Mouse (Mus musculus): ENCODE data around the gene Gps2. TPM values are rescaled to one million over a fixed set of nuclear protein-coding genes. Genes with fewer than 3 reads are reported as not detected.

The Gps2 gene
- polyA plus RNA-seq, 1 experiment from 2014 or later = 89.0 TPM

- Histone ChIP-seq H3K4me2 (replicated peaks; ENCODE audit: low read depth, low read length) (no peak overlapping the region), H3K9ac (ENCODE audit: low read depth, low read length) (no peak overlapping the region), H3K27me3 (ENCODE audit: control insufficient read depth, insufficient read depth, low read length) (no peaks in the 10 kb centered on the region), H3K4me1 (replicated peaks; ENCODE audit: control insufficient read depth, insufficient read depth, low read length) (peaks cover 16% of the 10 kb centered on the region), H3K27ac (ENCODE audit: low read depth, low read length) (no peak overlapping the region), H3K36me3 (ENCODE audit: control insufficient read depth, insufficient read depth, low read length) (peaks cover 19% of the 10 kb centered on the region), H3K4me3 (ENCODE audit: low read depth, low read length) (no peak overlapping the region), H3K9me3 (ENCODE audit: control insufficient read depth, low read length) (no peaks in the 10 kb centered on the region)
- DNase-seq (ENCODE audit: low spot score) = no peak
- 90% methylated on average over 8 of the region's 8 CpGs for WGBS
- ATAC-seq (ENCODE audit: low FRiP score) = no peak
These were observed 3.8 kb downstream of the Gps2 start for GRCm38 (mm10) chr11:69917379-69917948.

GRCm38 (mm10) chr11:69918118-69918517 lies 4.4 kb downstream of the Gps2 start:
- Histone ChIP-seq H3K4me2 (replicated peaks; ENCODE audit: low read depth, low read length) (no peak overlapping the region), H3K36me3 (ENCODE audit: control insufficient read depth, insufficient read depth, low read length) (peaks cover 19% of the 10 kb centered on the region), H3K27ac (ENCODE audit: low read depth, low read length) (no peak overlapping the region), H3K4me1 (replicated peaks; ENCODE audit: control insufficient read depth, insufficient read depth, low read length) (peaks cover 14% of the 10 kb centered on the region), H3K9me3 (ENCODE audit: control insufficient read depth, low read length) (no peaks in the 10 kb centered on the region), H3K4me3 (ENCODE audit: low read depth, low read length) (no peak overlapping the region), H3K9ac (ENCODE audit: low read depth, low read length) (no peak overlapping the region), H3K27me3 (ENCODE audit: control insufficient read depth, insufficient read depth, low read length) (no peaks in the 10 kb centered on the region)
- DNase-seq (ENCODE audit: low spot score) = no peak
- ATAC-seq (ENCODE audit: low FRiP score) = no peak
- WGBS = 89% methylated on average over 5 of the region's 5 CpGs

GRCm38 (mm10) chr11:69919053-69919452 lies 5.4 kb downstream of the Gps2 start:
- 85% methylated on average over 9 of the region's 9 CpGs for WGBS
- peaks cover 12% of the 10 kb centered on the region for H3K4me1 ChIP-seq (replicated peaks; ENCODE audit: control insufficient read depth, insufficient read depth, low read length)

GRCm38 (mm10) chr11:69919661-69920265 lies 6.1 kb downstream of the Gps2 start:
- Histone ChIP-seq H3K27me3 (ENCODE audit: control insufficient read depth, insufficient read depth, low read length) (no peaks in the 10 kb centered on the region), H3K9me3 (ENCODE audit: control insufficient read depth, low read length) (no peaks in the 10 kb centered on the region), H3K9ac (ENCODE audit: low read depth, low read length) (peak overlapping the region; percentile 91), H3K4me1 (replicated peaks; ENCODE audit: control insufficient read depth, insufficient read depth, low read length) (peaks cover 10% of the 10 kb centered on the region), H3K4me2 (replicated peaks; ENCODE audit: low read depth, low read length) (peak overlapping the region; percentile 94), H3K36me3 (ENCODE audit: control insufficient read depth, insufficient read depth, low read length) (peaks cover 19% of the 10 kb centered on the region), H3K27ac (ENCODE audit: low read depth, low read length) (peak overlapping the region; percentile 93), H3K4me3 (ENCODE audit: low read depth, low read length) (peak overlapping the region; percentile 98)
- WGBS = 2% methylated on average over 17 of the region's 17 CpGs
- ATAC-seq (ENCODE audit: low FRiP score) = no peak
- peak; percentile 78 for DNase-seq (ENCODE audit: low spot score)

More at GRCm38 (mm10) chr11:69919053-69919452, 5.4 kb downstream of the Gps2 start:
- Histone ChIP-seq H3K9ac (ENCODE audit: low read depth, low read length) (no peak overlapping the region), H3K36me3 (ENCODE audit: control insufficient read depth, insufficient read depth, low read length) (peaks cover 19% of the 10 kb centered on the region), H3K4me2 (replicated peaks; ENCODE audit: low read depth, low read length) (peak overlapping the region; percentile 94), H3K9me3 (ENCODE audit: control insufficient read depth, low read length) (no peaks in the 10 kb centered on the region), H3K4me3 (ENCODE audit: low read depth, low read length) (peak overlapping the region; percentile 98), H3K27me3 (ENCODE audit: control insufficient read depth, insufficient read depth, low read length) (no peaks in the 10 kb centered on the region), H3K27ac (ENCODE audit: low read depth, low read length) (no peak overlapping the region)
- no peak for DNase-seq (ENCODE audit: low spot score)
- no peak for ATAC-seq (ENCODE audit: low FRiP score)

- H3K36me3 ChIP-seq (ENCODE audit: control insufficient read depth, insufficient read depth, low read length) = peaks cover 19% of the 10 kb centered on the region
- H3K4me3 ChIP-seq (ENCODE audit: low read depth, low read length) = peak overlapping the region; percentile 98
- peak overlapping the region; percentile 91 for H3K9ac ChIP-seq (ENCODE audit: low read depth, low read length)
- peak overlapping the region; percentile 93 for H3K27ac ChIP-seq (ENCODE audit: low read depth, low read length)
- DNase-seq (ENCODE audit: low spot score) (peak; percentile 60), ATAC-seq (ENCODE audit: low FRiP score) (peak; percentile 49)
- H3K4me1 ChIP-seq (replicated peaks; ENCODE audit: control insufficient read depth, insufficient read depth, low read length) = peaks cover 4% of the 10 kb centered on the region
- no peaks in the 10 kb centered on the region for H3K9me3 ChIP-seq (ENCODE audit: control insufficient read depth, low read length)
- no peaks in the 10 kb centered on the region for H3K27me3 ChIP-seq (ENCODE audit: control insufficient read depth, insufficient read depth, low read length)
- peak overlapping the region; percentile 94 for H3K4me2 ChIP-seq (replicated peaks; ENCODE audit: low read depth, low read length)
- under 1% methylated on average over 35 of the region's 65 CpGs for WGBS
These were observed 6.8 kb downstream of the Gps2 start for GRCm38 (mm10) chr11:69920266-69921031.

GRCm38 (mm10) chr11:69921114-69922011 lies 7.7 kb downstream of the Gps2 start, which contains the start of gene Eif5a:
TSS of gene Eif5a (minus strand) at chr11:69921958.
- Histone ChIP-seq H3K4me2 (replicated peaks; ENCODE audit: low read depth, low read length) (peak within 1 kb of the TSS; percentile 94), H3K4me3 (ENCODE audit: low read depth, low read length) (peak within 1 kb of the TSS; percentile 98), H3K27ac (ENCODE audit: low read depth, low read length) (peak within 1 kb of the TSS; percentile 93), H3K9me3 (ENCODE audit: control insufficient read depth, low read length) (no peaks in the 10 kb centered on the region), H3K27me3 (ENCODE audit: control insufficient read depth, insufficient read depth, low read length) (no peaks in the 10 kb centered on the region), H3K9ac (ENCODE audit: low read depth, low read length) (peak within 1 kb of the TSS; percentile 91), H3K4me1 (replicated peaks; ENCODE audit: control insufficient read depth, insufficient read depth, low read length) (peaks cover 4% of the 10 kb centered on the region; the same call in 1 of the 2 replicates), H3K36me3 (ENCODE audit: control insufficient read depth, insufficient read depth, low read length) (peaks cover 12% of the 10 kb centered on the region)
- ATAC-seq (ENCODE audit: low FRiP score) (peak; percentile 96), DNase-seq (ENCODE audit: low spot score) (peak; percentile 100)
- WGBS = under 1% methylated on average over 77 of the region's 78 CpGs

GRCm38 (mm10) chr11:69922012-69922756 lies 8.5 kb downstream of the Gps2 start:
- H3K4me2 ChIP-seq (replicated peaks; ENCODE audit: low read depth, low read length) = peak overlapping the region; percentile 53
- peak overlapping the region; percentile 52 for H3K9ac ChIP-seq (ENCODE audit: low read depth, low read length)
- peak overlapping the region; percentile 98 for H3K4me3 ChIP-seq (ENCODE audit: low read depth, low read length)
- no peaks in the 10 kb centered on the region for H3K27me3 ChIP-seq (ENCODE audit: control insufficient read depth, insufficient read depth, low read length)
- DNase-seq (ENCODE audit: low spot score) (no peak), ATAC-seq (ENCODE audit: low FRiP score) (no peak)
- 4% methylated on average over 12 of the region's 12 CpGs for WGBS
- no peaks in the 10 kb centered on the region for H3K9me3 ChIP-seq (ENCODE audit: control insufficient read depth, low read length)
- H3K4me1 ChIP-seq (replicated peaks; ENCODE audit: control insufficient read depth, insufficient read depth, low read length) = peaks cover 4% of the 10 kb centered on the region; the same call in 1 of the 2 replicates
- H3K36me3 ChIP-seq (ENCODE audit: control insufficient read depth, insufficient read depth, low read length) = peaks cover 7% of the 10 kb centered on the region; the same call in 1 of the 2 replicates
- H3K27ac ChIP-seq (ENCODE audit: low read depth, low read length) = peak overlapping the region; percentile 93
